Mouse (Mus musculus) c-Kit-positive CD71-positive TER-119-positive erythroid progenitor cells, embryonic 14.5 days (primary cell): Measurements from ENCODE around the gene Rhobtb3.
A peak's percentile ranks its signal among the peaks of the same experiment; 100 is the strongest.
"Not testable (repeated sequence)": the region's sequence is repeated elsewhere in the genome, so short reads cannot be mapped to it uniquely, and the experiment has no call there.

Experiments used
- DNase-seq: peaks from one replicate; pipeline ENCODE4 v3.0.0-alpha.2; 2013; ENCODE audit warnings: low spot score

The Rhobtb3 gene

DNA sequence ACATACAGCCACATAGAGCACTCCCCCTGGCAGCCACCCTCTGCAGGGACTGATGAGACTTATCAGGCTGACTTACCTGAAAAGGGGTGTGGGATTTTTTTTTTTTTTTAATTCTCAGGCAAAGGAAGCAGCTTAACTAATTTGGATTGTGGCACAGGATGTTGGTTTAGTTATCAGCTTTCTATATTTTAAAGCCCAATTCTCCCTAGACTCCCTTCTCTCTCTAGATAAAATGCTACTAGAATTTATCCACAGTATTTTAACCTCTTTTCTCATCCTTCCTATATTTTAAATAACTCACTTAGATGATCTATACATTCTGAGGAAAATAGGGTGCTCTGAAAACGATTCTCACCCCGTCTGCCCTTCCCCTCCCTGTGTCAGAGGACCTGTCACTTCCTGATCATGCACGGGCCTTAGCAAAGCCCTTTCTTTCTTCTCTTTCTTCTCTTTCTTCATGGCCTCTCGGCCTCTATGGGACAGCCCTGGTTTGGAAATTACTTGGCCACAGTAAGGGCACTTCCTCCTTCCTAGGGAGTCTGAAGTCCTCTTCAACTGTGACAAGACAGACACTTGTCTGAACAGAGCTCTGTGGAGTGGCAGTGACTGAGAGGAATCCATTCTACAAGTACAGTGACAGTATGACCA lies 98.1 kb downstream of the Rhobtb3 start:
- no peak for DNase-seq

DNA sequence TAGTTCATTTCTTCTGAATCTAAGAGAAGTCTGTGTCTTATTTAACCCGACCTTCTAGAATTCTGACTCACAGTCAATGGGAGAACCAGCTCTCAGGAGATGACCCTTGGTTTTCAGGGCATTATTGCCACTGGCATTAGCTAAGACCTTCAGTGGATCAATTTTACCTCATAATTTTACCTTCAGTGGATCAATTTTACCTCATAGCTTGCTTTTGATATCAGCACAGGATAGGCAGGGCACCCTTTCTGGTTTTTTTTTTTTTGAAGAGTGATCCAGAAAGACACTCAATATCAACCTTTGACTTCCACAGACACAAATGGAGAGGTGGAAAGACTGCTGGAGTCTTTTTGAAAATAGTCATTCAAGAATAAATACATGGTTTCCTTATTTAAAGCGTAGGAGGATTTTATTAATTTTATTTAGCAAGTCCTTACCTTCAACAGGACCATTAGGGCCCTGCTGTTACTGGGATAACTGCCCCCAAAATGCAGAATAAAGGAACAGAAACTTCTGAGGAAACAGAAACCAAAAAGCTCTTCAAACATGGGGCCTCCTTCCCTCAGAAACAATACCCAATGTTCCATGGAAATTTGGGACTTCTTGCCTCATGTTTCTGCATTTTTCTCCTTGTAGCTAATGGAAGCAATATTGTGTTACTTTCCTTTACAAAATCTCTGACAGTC lies 98.7 kb downstream of the Rhobtb3 start:
- no peak for DNase-seq

DNA sequence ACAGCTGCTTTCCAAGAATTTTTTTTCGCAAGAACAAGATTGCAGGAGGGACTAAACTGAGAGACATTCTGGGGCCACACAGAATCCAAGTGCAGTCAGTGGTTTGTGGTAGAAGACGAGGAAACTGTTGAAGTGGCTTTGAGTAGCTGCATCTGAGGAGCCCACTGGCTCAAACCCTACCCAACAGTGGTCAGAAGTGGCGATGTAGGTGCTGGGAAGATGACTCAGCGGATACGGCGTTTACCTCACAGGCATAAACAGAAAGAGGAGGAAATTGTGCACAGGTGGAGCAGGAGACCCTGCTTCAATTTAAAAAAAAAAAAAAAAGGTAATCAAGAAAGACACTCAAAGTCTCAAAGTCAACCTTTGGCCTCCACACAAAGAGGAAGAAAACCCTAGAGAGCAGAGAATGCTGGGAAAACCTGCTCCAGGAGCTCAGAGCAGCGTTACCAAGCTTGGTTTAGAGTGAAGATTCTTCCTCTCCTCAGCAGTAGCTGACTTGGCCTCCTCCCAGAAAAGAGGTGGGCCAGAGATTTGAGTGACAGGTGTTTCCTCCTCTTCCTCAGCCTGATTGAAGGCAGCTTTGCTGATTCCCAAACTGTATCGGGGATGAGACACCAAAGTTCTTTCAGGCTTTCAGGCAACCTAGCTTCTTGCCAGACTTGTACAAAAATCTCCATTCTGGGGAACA lies 99.6 kb downstream of the Rhobtb3 start:
- no peak for DNase-seq

DNA sequence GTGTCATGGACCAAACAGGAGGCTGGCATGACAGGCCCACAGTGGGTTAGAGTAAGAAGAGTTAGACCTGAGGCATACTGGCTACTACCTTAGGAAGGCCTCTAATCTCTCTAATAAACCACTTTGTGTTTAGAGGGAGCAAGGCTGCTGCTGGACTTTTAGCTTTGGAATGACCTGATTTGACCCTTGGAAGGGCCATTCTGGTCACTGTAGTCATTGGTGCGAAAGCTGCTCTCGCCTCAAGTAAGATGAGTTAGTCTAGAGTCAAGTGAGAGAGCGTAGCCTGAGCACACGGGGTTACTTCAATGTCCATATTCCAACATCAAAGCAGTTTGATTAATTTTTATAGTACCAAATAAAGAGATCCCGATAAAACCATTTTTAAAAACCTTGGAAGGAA lies 100.4 kb downstream of the Rhobtb3 start:
- DNase-seq: no peak

DNA sequence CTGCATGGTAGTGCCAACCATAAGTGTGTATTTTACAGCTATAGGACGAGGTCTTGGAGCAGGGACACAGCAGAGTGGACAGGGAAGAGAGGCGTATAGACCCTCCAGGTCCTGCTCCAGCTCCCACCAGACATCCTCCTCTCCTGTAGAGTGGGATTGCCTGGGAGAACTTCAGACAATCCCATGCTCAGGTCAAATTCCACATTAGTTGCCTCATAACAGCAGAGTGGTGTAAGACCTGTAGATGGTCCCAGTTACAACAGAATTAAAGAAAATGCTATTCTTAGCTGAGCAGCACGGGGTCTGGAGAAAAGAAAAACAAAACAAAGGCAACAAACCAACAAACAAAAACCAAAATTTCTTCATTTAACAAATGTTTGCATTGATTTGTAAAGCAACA lies 101.8 kb downstream of the Rhobtb3 start:
- DNase-seq: no peak

GRCm38 (mm10) chr13:75840752-75841285 lies 102.9 kb downstream of the Rhobtb3 start:
- no peak for DNase-seq

GRCm38 (mm10) chr13:75839719-75840481 lies 103.8 kb downstream of the Rhobtb3 start, which contains the start of gene Glrx:
Glrx (plus strand) TSS chr13:75839868.
- peak; percentile 72 for DNase-seq

DNA sequence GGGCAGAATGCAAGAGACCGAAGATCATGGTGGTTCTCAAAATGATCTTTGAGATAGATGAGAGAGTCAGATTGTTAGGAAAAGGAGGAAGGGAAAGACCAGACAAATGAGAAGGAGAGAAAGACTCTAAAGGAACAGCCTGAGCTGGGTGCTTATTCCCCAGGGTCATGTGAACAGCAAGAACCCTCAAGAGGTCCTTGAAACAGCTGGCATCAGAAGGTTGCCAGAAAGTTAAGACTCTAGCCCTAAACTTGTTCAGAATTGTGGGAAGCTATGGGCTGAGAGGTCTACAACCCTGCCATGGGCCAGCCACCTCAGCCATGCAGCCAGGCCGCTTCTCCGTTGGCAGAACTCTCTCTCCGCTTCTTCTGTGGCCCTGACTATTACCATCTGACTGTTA lies 105.2 kb downstream of the Rhobtb3 start:
- DNase-seq: no peak

GRCm38 (mm10) chr13:75835461-75835860 lies 108.3 kb downstream of the Rhobtb3 start:
- no peak for DNase-seq

- no peak for DNase-seq
Measured at GRCm38 (mm10) chr13:75833499-75833898, 110.2 kb downstream of the Rhobtb3 start.

DNA sequence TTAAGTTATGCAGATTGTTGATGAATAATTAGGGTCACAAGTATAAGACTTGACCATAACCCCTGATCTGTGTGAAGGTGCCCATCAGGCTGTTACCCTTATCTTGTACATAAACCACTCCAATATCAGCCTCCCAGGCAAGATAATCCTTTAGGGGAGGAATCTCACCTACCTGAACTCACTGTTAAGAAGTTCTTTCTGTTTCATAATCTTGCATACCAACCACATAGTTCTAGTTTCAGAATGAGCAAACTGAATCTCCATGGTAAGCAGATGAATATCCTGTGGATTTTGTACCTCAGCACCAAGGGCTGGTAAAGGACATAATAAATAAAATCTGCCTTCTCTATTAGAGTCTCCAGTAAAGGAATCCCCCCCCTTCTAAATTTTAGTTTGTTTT lies 111.0 kb downstream of the Rhobtb3 start:
- DNase-seq: no peak

GRCm38 (mm10) chr13:75831710-75832109 lies 112.0 kb downstream of the Rhobtb3 start:
- DNase-seq: no peak

DNA sequence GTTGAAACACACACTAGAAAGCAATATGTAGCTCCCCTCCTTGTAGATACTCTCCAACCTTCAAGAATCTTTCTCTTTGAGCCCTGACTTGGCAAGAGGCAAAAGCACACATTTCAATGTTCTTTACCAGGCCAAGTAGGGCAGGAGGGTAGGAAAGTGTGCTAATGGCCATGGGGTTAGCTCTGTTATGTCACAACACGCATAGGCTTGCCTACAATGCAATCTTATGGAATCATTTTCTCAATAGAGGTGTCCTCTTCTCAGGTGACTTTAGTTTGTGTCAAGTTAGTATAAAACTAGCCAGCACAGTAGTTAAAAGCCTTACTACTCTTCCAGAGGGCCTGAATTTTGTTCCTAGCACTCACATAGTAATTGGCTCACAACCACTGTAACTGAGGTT lies 113.0 kb downstream of the Rhobtb3 start:
- no peak for DNase-seq

DNA sequence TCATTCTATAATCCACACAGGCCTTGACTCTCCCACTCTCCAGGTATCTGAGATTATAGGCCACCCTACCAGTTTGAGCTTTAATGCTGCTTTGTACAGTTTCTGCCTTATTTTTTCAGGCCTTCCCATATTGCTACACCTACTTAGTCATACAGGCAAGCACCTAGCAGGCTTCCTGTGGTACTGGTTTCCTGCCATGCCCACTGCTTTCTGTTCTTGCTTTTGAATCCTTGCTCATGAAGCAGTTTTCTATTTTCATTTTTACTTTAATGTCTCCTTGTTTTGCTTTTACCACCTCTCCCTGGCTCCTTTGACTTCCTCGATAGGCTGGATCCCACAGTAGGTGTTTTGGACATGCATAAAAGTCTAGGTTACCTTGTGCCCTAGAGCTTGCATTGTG lies 118.3 kb downstream of the Rhobtb3 start:
- no peak for DNase-seq

DNA sequence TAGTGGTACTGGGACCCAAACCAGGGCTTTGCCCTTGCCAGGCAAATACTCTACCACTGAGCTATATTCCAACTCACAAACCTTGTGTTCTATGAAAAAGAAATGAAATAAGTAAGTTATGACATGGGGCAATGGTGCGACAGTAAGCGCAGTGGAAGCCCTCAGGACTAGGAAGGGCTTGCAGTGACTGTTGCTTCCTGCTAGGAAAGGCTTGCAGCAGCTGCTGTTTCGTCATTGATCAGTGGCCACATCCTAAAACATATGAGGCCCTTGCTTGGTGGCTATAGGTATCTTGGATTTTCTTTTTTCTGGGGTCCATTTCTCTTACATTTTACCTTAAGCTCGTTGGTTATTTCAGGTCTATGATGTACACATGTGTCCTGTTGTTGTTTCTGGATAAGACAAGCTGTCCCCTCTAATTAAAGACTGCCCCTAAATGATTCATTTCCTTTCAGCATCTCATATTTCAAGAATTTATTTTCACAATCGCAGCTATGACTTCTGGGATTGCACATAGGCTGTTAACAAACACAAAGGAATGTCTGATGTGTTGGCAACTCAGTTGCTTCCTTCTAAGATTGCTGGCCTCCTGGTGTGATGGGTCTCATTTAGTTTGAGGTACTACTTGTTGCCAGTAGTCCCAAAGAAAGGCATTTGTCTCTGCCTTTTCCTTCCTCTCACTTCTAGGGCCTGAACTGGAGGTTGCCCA lies 119.0 kb downstream of the Rhobtb3 start:
- DNase-seq: no peak

DNA sequence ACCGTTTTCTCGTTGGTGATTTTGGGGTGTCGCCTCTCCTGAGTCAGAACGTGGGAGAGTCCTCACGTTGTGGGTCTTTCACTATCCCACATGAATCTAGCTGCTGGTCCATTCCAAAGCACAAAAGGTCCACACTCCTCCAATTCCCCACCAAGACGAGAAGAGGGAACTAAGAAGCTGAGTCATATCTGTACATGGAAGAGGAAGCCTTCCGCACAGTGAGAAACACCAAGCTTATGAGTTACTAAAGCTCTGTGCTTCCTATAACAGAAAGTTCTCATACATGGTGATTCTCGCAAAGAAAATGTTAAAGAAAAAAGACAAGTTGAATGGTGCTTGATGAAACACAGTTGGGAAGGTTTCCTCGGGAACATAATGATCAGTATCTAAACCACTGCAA lies 120.5 kb downstream of the Rhobtb3 start:
- DNase-seq: no peak

- DNase-seq: not testable (repeated sequence)
Measured at GRCm38 (mm10) chr13:75822366-75822765, 121.4 kb downstream of the Rhobtb3 start.

DNA sequence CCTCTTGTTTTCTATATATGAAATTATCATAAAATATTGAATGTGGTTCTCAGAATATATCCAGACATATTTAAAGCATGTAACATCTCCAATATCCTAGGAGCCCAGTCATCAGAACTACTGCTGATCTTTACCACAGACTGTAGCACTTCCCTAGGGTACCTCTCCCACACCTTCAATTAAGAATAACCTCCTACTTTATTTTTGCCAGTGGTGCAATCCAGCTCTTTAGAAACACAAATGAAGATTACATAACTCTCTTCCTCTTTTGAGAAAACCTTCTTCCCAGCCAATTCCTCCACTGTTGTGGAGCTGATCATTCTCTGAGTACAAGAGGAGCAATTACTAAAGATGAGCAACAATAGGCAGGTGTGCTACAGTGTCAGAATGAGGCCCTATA lies 123.8 kb downstream of the Rhobtb3 start:
- DNase-seq: no peak
